In the genomic region with DNA sequence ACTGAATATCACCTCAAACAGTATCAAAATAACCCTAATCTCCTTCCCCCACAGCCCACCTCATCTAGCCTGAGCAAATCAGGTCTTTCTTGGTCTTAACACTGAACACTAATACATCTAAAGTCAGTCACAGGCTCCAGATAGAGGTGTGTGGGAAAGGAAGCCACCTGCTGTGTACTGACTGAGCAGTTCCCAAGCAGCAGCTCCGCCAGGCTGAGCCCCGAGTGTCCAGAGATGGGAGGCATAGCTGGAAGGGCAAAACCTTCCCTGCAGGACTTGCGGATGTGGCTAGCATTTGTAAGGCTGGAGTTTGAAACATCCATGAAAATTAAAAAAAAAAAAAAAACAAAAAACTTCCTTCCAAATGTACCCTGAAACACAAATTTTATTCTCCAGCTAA, we compare ENCODE assay signal across 8 mouse cellular contexts.
"Had no signal": no experiment of that assay in that cellular context is flagged by ENCODE, and none has a peak within 500 bp of the region (broad histone marks: within the 10 kb centered on the region; RNA-seq: fewer than 3 reads in every experiment).

No protein-coding gene starts in this region.

- DNase-seq: gastrocnemius, postnatal 10 days; gastrocnemius, postnatal 25 days; heart, adult 2 months; kidney, adult 18-20 months; kidney, adult 8-10 months; kidney, postnatal 10 days; kidney, postnatal 25 days; liver had no signal
